Mouse (Mus musculus) liver, embryonic 15.5 days (tissue): ENCODE data around the gene Ccdc92b. TPM values are rescaled to one million over a fixed set of nuclear protein-coding genes. Genes with fewer than 3 reads are reported as not detected.
"Not testable (repeated sequence)": the region's sequence is repeated elsewhere in the genome, so short reads cannot be mapped to it uniquely, and the experiment has no call there.

Experiments
- ATAC-seq: fragments of 200-750 bp; cut with Nextera tagmentation; 2 replicates; pipeline ENCODE4 v1.8.0; 2017; ENCODE audit warnings: moderate number of reproducible peaks, mild to moderate bottlenecking, moderate library complexity; ENCODE audit not compliant: insufficient read depth
- H3K27ac ChIP-seq: fragments of 300-500 bp; sonication (generic); replicated peaks from 2 replicates; pipeline ENCODE4 v1.5.1; 2015; ENCODE audit warnings: mild to moderate bottlenecking, inconsistent platforms
- H3K27me3 ChIP-seq: fragments of 300-500 bp; sonication (generic); 2 replicates; pipeline ENCODE4 v1.6.1; 2015; ENCODE audit warnings: mild to moderate bottlenecking, inconsistent platforms
- H3K36me3 ChIP-seq: fragments of 300-500 bp; sonication (generic); replicated peaks from 2 replicates; pipeline ENCODE4 v1.6.1; 2015; ENCODE audit warnings: moderate library complexity, mild to moderate bottlenecking, inconsistent platforms
- H3K4me1 ChIP-seq: fragments of 300-500 bp; sonication (generic); replicated peaks from 2 replicates; pipeline ENCODE4 v1.6.1; 2015; ENCODE audit warnings: inconsistent platforms
- H3K4me2 ChIP-seq: fragments of 300-500 bp; sonication (generic); 2 replicates; pipeline ENCODE4 v1.6.1; 2015; ENCODE audit warnings: moderate library complexity, mild to moderate bottlenecking, inconsistent platforms
- H3K4me3 ChIP-seq: fragments of 300-500 bp; sonication (generic); replicated peaks from 2 replicates; pipeline ENCODE4 v1.5.1; 2015; ENCODE audit warnings: mild to moderate bottlenecking, inconsistent platforms
- H3K9ac ChIP-seq: fragments of 300-500 bp; sonication (generic); 2 replicates; pipeline ENCODE4 v1.6.1; 2015; ENCODE audit warnings: moderate library complexity, mild to moderate bottlenecking, inconsistent platforms
- H3K9me3 ChIP-seq: fragments of 300-500 bp; sonication (generic); replicated peaks from 2 replicates; pipeline ENCODE4 v1.6.1; 2016; ENCODE audit warnings: inconsistent platforms
- WGBS: fragments of 180-500 bp; shearing (Covaris S2); methylation state at CpG from one replicate; pipeline ENCODE4 v1.1.7; 2015; ENCODE audit warnings: mixed read lengths; ENCODE audit not compliant: insufficient replicate concordance; 5-methylcytosine and 5-hydroxymethylcytosine counted together
- polyA plus RNA-seq: library from polyadenylated mRNA; unstranded; fragments of >200 nt; fragmentation: Nextera tagmentation; extraction: Ambion mirVana; gene quantifications from 2 replicates; pipeline ENCODE4 v1.2.1, GENCODE M21; 2015

Gene Ccdc92b
- 13.7 and 17.7 TPM in 2 replicates for polyA plus RNA-seq

- peak within 1 kb of the TSS; percentile 95 for H3K27ac ChIP-seq
- peaks cover 63% of the 10 kb centered on the region for H3K27me3 ChIP-seq
- peak within 1 kb of the TSS; percentile 90 for H3K9ac ChIP-seq
- peak within 1 kb of the TSS; percentile 87 for H3K4me3 ChIP-seq
- ATAC-seq: peak; percentile 64
- peak within 1 kb of the TSS; percentile 84 for H3K4me2 ChIP-seq
- H3K36me3 ChIP-seq: peaks cover 18% of the 10 kb centered on the region
- H3K9me3 ChIP-seq: no peaks in the 10 kb centered on the region
- peaks cover 50% of the 10 kb centered on the region for H3K4me1 ChIP-seq
- 2% methylated on average over 60 of the region's 63 CpGs for WGBS
Measured at GRCm38 (mm10) chr11:74619201-74619955, at the start of gene Ccdc92b. Ccdc92b (plus strand) TSS chr11:74619605.

GRCm38 (mm10) chr11:74569735-74570134, 49.7 kb upstream of the Ccdc92b start:
- Histone ChIP-seq H3K9me3 (no peaks in the 10 kb centered on the region), H3K4me1 (peaks cover 72% of the 10 kb centered on the region)
- no peak for ATAC-seq

GRCm38 (mm10) chr11:74572459-74573061, 46.8 kb upstream of the Ccdc92b start:
- no peaks in the 10 kb centered on the region for H3K27me3 ChIP-seq
- peak overlapping the region; percentile 49 for H3K9ac ChIP-seq
- H3K4me1 ChIP-seq: peaks cover 96% of the 10 kb centered on the region
- H3K4me3 ChIP-seq: peak overlapping the region; percentile 49
- WGBS: 13% methylated on average over 6 of the region's 6 CpGs
- no peaks in the 10 kb centered on the region for H3K9me3 ChIP-seq
- peak overlapping the region; percentile 68 for H3K4me2 ChIP-seq
- H3K27ac ChIP-seq: peak overlapping the region; percentile 99
- no peaks in the 10 kb centered on the region for H3K36me3 ChIP-seq
- ATAC-seq: peak; percentile 78

More at GRCm38 (mm10) chr11:74569735-74570134, 49.7 kb upstream of the Ccdc92b start:
- Histone ChIP-seq H3K9ac (no peak overlapping the region), H3K4me3 (no peak overlapping the region), H3K27me3 (no peaks in the 10 kb centered on the region), H3K4me2 (no peak overlapping the region), H3K27ac (no peak overlapping the region), H3K36me3 (no peaks in the 10 kb centered on the region)
- 77% methylated on average over 6 of the region's 6 CpGs for WGBS

- H3K27me3 ChIP-seq: no peaks in the 10 kb centered on the region
- no peaks in the 10 kb centered on the region for H3K36me3 ChIP-seq
- H3K9me3 ChIP-seq: no peaks in the 10 kb centered on the region
- H3K9ac ChIP-seq: peak overlapping the region; percentile 40
- H3K4me3 ChIP-seq: no peak overlapping the region
- H3K4me1 ChIP-seq: peaks cover 97% of the 10 kb centered on the region
- peak overlapping the region; percentile 99 for H3K27ac ChIP-seq
- 46% methylated on average over 4 of the region's 4 CpGs for WGBS
- ATAC-seq: peak; percentile 25
- H3K4me2 ChIP-seq: peak overlapping the region; percentile 67
Measured at GRCm38 (mm10) chr11:74574768-74575434, 44.5 kb upstream of the Ccdc92b start.

- H3K36me3 ChIP-seq: no peaks in the 10 kb centered on the region
- peak overlapping the region; percentile 99 for H3K27ac ChIP-seq
Measured at GRCm38 (mm10) chr11:74575940-74576339, 43.5 kb upstream of the Ccdc92b start.

GRCm38 (mm10) chr11:74577068-74577467, 42.3 kb upstream of the Ccdc92b start:
- WGBS: 5% methylated on average over 3 of the region's 3 CpGs
- Histone ChIP-seq H3K4me3 (peak overlapping the region; percentile 38), H3K9me3 (no peaks in the 10 kb centered on the region), H3K36me3 (no peaks in the 10 kb centered on the region), H3K4me1 (peaks cover 82% of the 10 kb centered on the region), H3K27ac (peak overlapping the region; percentile 99), H3K9ac (peak overlapping the region; percentile 52), H3K27me3 (no peaks in the 10 kb centered on the region), H3K4me2 (peak overlapping the region; percentile 67)
- ATAC-seq: peak; percentile 81

More at GRCm38 (mm10) chr11:74575940-74576339, 43.5 kb upstream of the Ccdc92b start:
- H3K4me3 ChIP-seq: no peak overlapping the region
- H3K9ac ChIP-seq: peak overlapping the region; percentile 52; the same call in 1 of the 2 replicates
- H3K4me2 ChIP-seq: peak overlapping the region; percentile 67
- 31% methylated on average over 3 of the region's 3 CpGs for WGBS
- H3K9me3 ChIP-seq: no peaks in the 10 kb centered on the region
- no peaks in the 10 kb centered on the region for H3K27me3 ChIP-seq
- H3K4me1 ChIP-seq: peaks cover 93% of the 10 kb centered on the region
- ATAC-seq: peak; percentile 57

GRCm38 (mm10) chr11:74581333-74581732, 38.1 kb upstream of the Ccdc92b start:
- 31% methylated on average over 4 of the region's 4 CpGs for WGBS
- not testable (repeated sequence) for H3K4me2 ChIP-seq, ATAC-seq, H3K9ac ChIP-seq, H3K4me3 ChIP-seq, H3K36me3 ChIP-seq, H3K9me3 ChIP-seq, H3K27ac ChIP-seq
- Histone ChIP-seq H3K27me3 (peaks cover 22% of the 10 kb centered on the region), H3K4me1 (peaks cover 54% of the 10 kb centered on the region)

GRCm38 (mm10) chr11:74582464-74582863, 36.9 kb upstream of the Ccdc92b start:
- no peak overlapping the region for H3K4me3 ChIP-seq
- H3K27me3 ChIP-seq: peaks cover 32% of the 10 kb centered on the region
- H3K4me1 ChIP-seq: peaks cover 42% of the 10 kb centered on the region
- H3K36me3 ChIP-seq: no peaks in the 10 kb centered on the region
- H3K9ac ChIP-seq: no peak overlapping the region
- no peaks in the 10 kb centered on the region for H3K9me3 ChIP-seq
- H3K4me2 ChIP-seq: no peak overlapping the region
- H3K27ac ChIP-seq: no peak overlapping the region
- no peak for ATAC-seq
- 58% methylated on average over 3 of the region's 3 CpGs for WGBS

GRCm38 (mm10) chr11:74583824-74584349, 35.5 kb upstream of the Ccdc92b start:
- no peaks in the 10 kb centered on the region for H3K9me3 ChIP-seq
- no peak overlapping the region for H3K4me2 ChIP-seq
- H3K4me1 ChIP-seq: peaks cover 30% of the 10 kb centered on the region
- no peak overlapping the region for H3K4me3 ChIP-seq
- no peaks in the 10 kb centered on the region for H3K36me3 ChIP-seq
- H3K9ac ChIP-seq: no peak overlapping the region
- WGBS: 37% methylated on average over 7 of the region's 7 CpGs
- no peak overlapping the region for H3K27ac ChIP-seq
- peaks cover 46% of the 10 kb centered on the region for H3K27me3 ChIP-seq
- peak; percentile 41; the same call in 1 of the 2 replicates for ATAC-seq

- H3K4me1 ChIP-seq: peaks cover 22% of the 10 kb centered on the region
- WGBS: 53% methylated on average over 10 of the region's 10 CpGs
- no peak for ATAC-seq
- peaks cover 59% of the 10 kb centered on the region for H3K27me3 ChIP-seq
- no peak overlapping the region for H3K9ac ChIP-seq
- no peak overlapping the region for H3K27ac ChIP-seq
- H3K4me3 ChIP-seq: no peak overlapping the region
- no peaks in the 10 kb centered on the region for H3K9me3 ChIP-seq
- no peak overlapping the region for H3K4me2 ChIP-seq
- no peaks in the 10 kb centered on the region for H3K36me3 ChIP-seq
Measured at GRCm38 (mm10) chr11:74584946-74585723, 34.3 kb upstream of the Ccdc92b start.
